ENCODE assay signal across 9 mouse cellular contexts in the genomic region with DNA sequence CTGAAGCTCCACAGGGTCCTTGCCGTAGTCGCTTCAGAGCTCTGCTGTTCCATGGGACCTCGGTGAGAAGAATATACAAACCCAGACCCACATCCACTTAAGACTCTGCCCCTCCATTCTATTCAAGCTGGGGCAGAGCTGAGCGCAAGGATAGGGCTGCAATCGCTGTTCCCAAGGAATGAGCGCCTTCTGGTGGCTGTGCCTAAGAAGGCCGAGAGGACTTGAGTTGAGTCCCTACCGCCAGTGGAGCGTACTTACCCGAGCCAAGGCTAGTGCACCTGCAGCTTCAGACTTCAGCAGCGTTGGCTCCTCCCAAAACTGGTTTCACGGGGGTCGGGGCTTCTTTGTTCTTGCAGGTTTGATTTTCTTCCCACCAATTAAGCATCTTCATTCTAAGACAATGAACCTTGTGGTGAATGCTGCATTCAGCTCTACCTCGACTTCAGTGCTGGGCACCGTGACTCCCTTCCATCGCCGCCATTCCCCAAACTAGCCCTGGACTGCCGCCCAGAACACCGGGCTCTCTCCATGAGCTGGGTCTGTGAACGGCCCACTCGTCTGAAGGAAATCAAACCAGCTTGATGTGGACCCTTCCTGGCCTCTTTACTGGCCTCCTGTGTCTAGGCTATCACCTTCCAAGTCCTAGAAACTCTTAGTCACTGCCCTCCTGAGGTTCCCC. TPM values are rescaled to one million over a fixed set of nuclear protein-coding genes. Genes with fewer than 3 reads are reported as not detected.
DNase-seq lines count a peak whose midpoint lies in the region; ATAC-seq lines count a peak whose summit lies in the region.
"Had no signal": no experiment of that assay in that cellular context is flagged by ENCODE, and none has a peak within 500 bp of the region (broad histone marks: within the 10 kb centered on the region; RNA-seq: fewer than 3 reads in every experiment).

No protein-coding gene starts in this region.

- no peak overlapping the region for H3K4me3 ChIP-seq in heart, embryonic 11.5 days (ENCODE audit: low read depth, low read length)
- H3K4me3 ChIP-seq in midbrain, embryonic 15.5 days, result no peak overlapping the region

- no peak overlapping the region for H3K9ac ChIP-seq in heart, embryonic 11.5 days (ENCODE audit: low read depth, low read length)
- no peak overlapping the region for H3K9ac ChIP-seq in midbrain, embryonic 15.5 days

- no peak overlapping the region for H3K4me2 ChIP-seq in heart, embryonic 11.5 days
- 0 out of 2 replicates have a peak overlapping the region, but pooled peaks have one; percentile 13 for H3K4me2 ChIP-seq in midbrain, embryonic 15.5 days

- H3K9me3 ChIP-seq in heart, embryonic 11.5 days (replicated peaks; ENCODE audit: control insufficient read depth, low read length), result no peaks in the 10 kb centered on the region; the same call in 1 of the 2 replicates
- H3K9me3 ChIP-seq in midbrain, embryonic 15.5 days, result no peaks in the 10 kb centered on the region

- no peak for ATAC-seq in heart, embryonic 11.5 days (replicated peaks; ENCODE audit: insufficient number of reproducible peaks, low FRiP score, low TSS enrichment)
- peak; percentile 94 to 97 for ATAC-seq in hematopoietic stem cell, adult 5-6 weeks (replicated peaks in 1 of 2; ENCODE audit: insufficient read depth in 1 of 2, low FRiP score in 2 of 2, low TSS enrichment in 1 of 2, low read depth in 1 of 2, poor library complexity in 2 of 2, severe bottlenecking in 2 of 2)
- peak; percentile 64 for ATAC-seq in midbrain, embryonic 15.5 days (replicated peaks)

- peak; percentile 9 to 18 for DNase-seq in heart, adult 18-20 months
- peak; percentile 90 for DNase-seq in ES-CJ7 (ENCODE audit: low read depth, low spot score)
- DNase-seq in cerebellum, postnatal 10 days, result peak; percentile 89 to 90
- DNase-seq in layer of hippocampus, postnatal 10 days (ENCODE audit: low spot score in 2 of 2), result peak; percentile 66 to 75
- DNase-seq in natural killer cell, adult 2 months (ENCODE audit: low spot score in 2 of 2), result no peak

- H3K27ac ChIP-seq in heart, embryonic 11.5 days (ENCODE audit: low read depth, low read length), result no peak overlapping the region
- H3K27ac ChIP-seq in midbrain, embryonic 15.5 days, result no peak overlapping the region

- no peaks in the 10 kb centered on the region for H3K36me3 ChIP-seq in heart, embryonic 11.5 days (ENCODE audit: control insufficient read depth, insufficient read depth, low read length)
- H3K36me3 ChIP-seq in midbrain, embryonic 15.5 days (replicated peaks), result no peaks in the 10 kb centered on the region

- no peaks in the 10 kb centered on the region for H3K4me1 ChIP-seq in heart, embryonic 11.5 days (ENCODE audit: control insufficient read depth, insufficient read depth, low read length)
- H3K4me1 ChIP-seq in midbrain, embryonic 15.5 days, result peaks cover 4% of the 10 kb centered on the region

- WGBS in heart, embryonic 11.5 days (ENCODE audit: insufficient replicate concordance), result 18% methylated on average over 21 of the region's 21 CpGs
- WGBS in midbrain, embryonic 15.5 days, result 13% methylated on average over 21 of the region's 21 CpGs

- peaks cover 29% of the 10 kb centered on the region for H3K27me3 ChIP-seq in heart, embryonic 11.5 days (ENCODE audit: control insufficient read depth, insufficient read depth, low read length)
- H3K27me3 ChIP-seq in midbrain, embryonic 15.5 days (replicated peaks), result no peaks in the 10 kb centered on the region

RNA-seq across cellular contexts. Expression of a gene that starts 5.6 kb away (rescaled TPM):
- total RNA-seq in heart, adult 18-20 months (2021), result under 1 TPM in 1 of 2 experiments, not detected in 1; 0.36 TPM
- polyA plus RNA-seq in heart, embryonic 11.5 days (2014; fragmentation: Nextera tagmentation; extraction: Ambion mirVana), result 0.10 and 0.11 TPM in 2 replicates
- total RNA-seq in hematopoietic stem cell, adult 5-6 weeks (2017), result not detected in 2 replicates
- total RNA-seq in layer of hippocampus, postnatal 10 days (2021), result 10 to 100 TPM; 51.1 to 51.6 TPM
- polyA plus RNA-seq in midbrain, embryonic 15.5 days (2015; fragmentation: Nextera tagmentation; extraction: Ambion mirVana), result 9.7 and 10.0 TPM in 2 replicates

RNA-seq across cellular contexts. Expression of a gene that starts 10.3 kb away (rescaled TPM):
- not detected for total RNA-seq in heart, adult 18-20 months (2021)
- polyA plus RNA-seq in heart, embryonic 11.5 days (2014; fragmentation: Nextera tagmentation; extraction: Ambion mirVana), result not detected in 2 replicates
- total RNA-seq in hematopoietic stem cell, adult 5-6 weeks (2017), result not detected in 2 replicates
- total RNA-seq in layer of hippocampus, postnatal 10 days (2021), result not detected
- polyA plus RNA-seq in midbrain, embryonic 15.5 days (2015; fragmentation: Nextera tagmentation; extraction: Ambion mirVana), result 0.06 TPM in 1 of 2 replicates, not detected in the other
- polyA plus RNA-seq: heart, embryonic 14.5 days had no signal

RNA-seq across cellular contexts. Expression of a gene that starts 32.5 kb away (rescaled TPM):
- total RNA-seq in heart, adult 18-20 months (2021), result 1 to 10 TPM in 1 of 2 experiments, under 1 TPM in 1; 0.69 to 1.3 TPM
- polyA plus RNA-seq in heart, embryonic 11.5 days (2014; fragmentation: Nextera tagmentation; extraction: Ambion mirVana), result 0.99 and 1.9 TPM in 2 replicates
- 5.0 and 5.1 TPM in 2 replicates for total RNA-seq in hematopoietic stem cell, adult 5-6 weeks (2017)
- total RNA-seq in layer of hippocampus, postnatal 10 days (2021), result 1 to 10 TPM; 3.6 to 5.5 TPM
- polyA plus RNA-seq in midbrain, embryonic 15.5 days (2015; fragmentation: Nextera tagmentation; extraction: Ambion mirVana), result 15.6 and 16.0 TPM in 2 replicates

RNA-seq across cellular contexts. Expression of a gene that starts 48.7 kb away (rescaled TPM):
- 1 to 10 TPM; 2.3 to 3.0 TPM for total RNA-seq in heart, adult 18-20 months (2021)
- 0.44 and 0.79 TPM in 2 replicates for polyA plus RNA-seq in heart, embryonic 11.5 days (2014; fragmentation: Nextera tagmentation; extraction: Ambion mirVana)
- 26.9 and 29.0 TPM in 2 replicates for total RNA-seq in hematopoietic stem cell, adult 5-6 weeks (2017)
- 1 to 10 TPM; 5.5 to 8.4 TPM for total RNA-seq in layer of hippocampus, postnatal 10 days (2021)
- polyA plus RNA-seq in midbrain, embryonic 15.5 days (2015; fragmentation: Nextera tagmentation; extraction: Ambion mirVana), result 0.41 and 0.95 TPM in 2 replicates

RNA-seq across cellular contexts. Expression of a gene that starts 51.6 kb away (rescaled TPM):
- under 1 TPM in 1 of 2 experiments, not detected in 1; 0.60 TPM for total RNA-seq in heart, adult 18-20 months (2021)
- not detected in 2 replicates for polyA plus RNA-seq in heart, embryonic 11.5 days (2014; fragmentation: Nextera tagmentation; extraction: Ambion mirVana)
- total RNA-seq in hematopoietic stem cell, adult 5-6 weeks (2017), result 2.5 TPM in 1 of 2 replicates, not detected in the other
- 1 to 10 TPM; 2.0 to 2.1 TPM for total RNA-seq in layer of hippocampus, postnatal 10 days (2021)
- polyA plus RNA-seq in midbrain, embryonic 15.5 days (2015; fragmentation: Nextera tagmentation; extraction: Ambion mirVana), result not detected in 2 replicates
- polyA plus RNA-seq: heart, embryonic 14.5 days had no signal

Comparison
In these comparisons a context has a peak if more than half of its experiments do, and no peak if none do; other contexts are left out.
1. DNase-seq: peak in heart, adult 18-20 months (2 of 2), ES-CJ7 (single experiment), cerebellum, postnatal 10 days (2 of 2) and layer of hippocampus, postnatal 10 days (2 of 2); none in natural killer cell, adult 2 months (0 of 2).
2. RNA of a gene that starts 5.6 kb away (total RNA-seq): 51.1 to 51.6 TPM in layer of hippocampus, postnatal 10 days; 0.36 TPM in heart, adult 18-20 months and not detected in hematopoietic stem cell, adult 5-6 weeks; every median in the first group is over 10 times any median in the second.